Mouse (Mus musculus): ENCODE results near the gene Rad51b.

The Rad51b gene

GRCm38 (mm10) chr12:79535532-79536437 is 238.7 kb downstream of the Rad51b start:
- DNase-seq, result no peak

GRCm38 (mm10) chr12:79540176-79540575 is 243.1 kb downstream of the Rad51b start:
- no peak for DNase-seq

- DNase-seq, result peak; percentile 96
Measured at GRCm38 (mm10) chr12:79541581-79541980, 244.5 kb downstream of the Rad51b start.

- DNase-seq, result no peak
Measured at GRCm38 (mm10) chr12:79545063-79545462, 248.0 kb downstream of the Rad51b start.

DNA sequence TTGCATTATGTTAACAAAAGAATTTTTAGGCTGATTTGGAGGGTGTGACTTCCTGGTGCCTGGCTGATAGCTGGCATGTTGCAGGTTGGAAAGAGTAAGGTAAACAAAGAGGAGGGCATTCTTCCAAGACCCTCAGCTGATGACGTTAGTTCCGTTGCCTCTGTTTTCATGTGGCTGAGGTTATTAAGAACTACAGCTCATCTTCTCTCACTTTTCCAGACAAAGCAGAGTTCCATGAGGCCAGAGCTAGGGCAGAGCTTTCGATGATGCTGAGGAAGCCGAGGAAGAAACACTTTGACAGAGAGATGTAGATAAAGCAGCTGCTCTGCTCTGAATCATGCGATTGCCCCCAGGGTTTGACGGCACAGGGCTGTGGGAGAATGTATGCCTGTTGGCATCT is 250.5 kb downstream of the Rad51b start:
- DNase-seq, result no peak

- peak; percentile 70 for DNase-seq
Measured at GRCm38 (mm10) chr12:79548607-79549330, 251.7 kb downstream of the Rad51b start.

DNA sequence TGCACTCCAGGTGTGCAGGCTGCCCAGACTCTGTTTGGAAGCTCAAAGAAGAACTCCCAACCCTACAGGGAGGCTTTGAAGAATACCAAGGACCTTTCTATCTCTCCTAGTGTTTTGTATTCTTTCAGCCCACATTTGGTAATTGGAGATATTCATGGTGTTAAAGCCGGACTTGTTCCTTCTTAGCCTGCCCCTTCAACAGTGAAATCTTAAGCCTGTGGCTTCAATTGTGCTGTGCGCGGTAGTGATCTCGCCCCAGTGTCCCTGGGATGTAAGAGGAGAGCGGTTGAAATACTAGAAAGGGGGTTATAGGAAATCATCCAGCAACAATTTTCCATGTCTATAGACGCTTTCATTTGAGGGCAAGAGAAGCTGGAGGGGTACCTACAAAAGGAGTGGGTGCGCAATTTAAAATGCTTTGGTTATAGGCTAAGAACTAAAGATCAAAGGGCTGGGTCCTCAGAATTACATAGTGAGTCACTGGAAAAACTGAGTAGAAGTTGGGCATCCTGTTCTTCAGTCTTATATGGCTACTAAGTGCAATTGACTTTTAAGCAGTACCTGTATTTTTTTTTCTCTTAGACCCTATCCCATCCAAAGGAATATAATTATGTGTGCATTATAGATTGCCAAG is 253.1 kb downstream of the Rad51b start:
- no peak for DNase-seq

GRCm38 (mm10) chr12:79551274-79551673 is 254.2 kb downstream of the Rad51b start:
- DNase-seq, result no peak

DNA sequence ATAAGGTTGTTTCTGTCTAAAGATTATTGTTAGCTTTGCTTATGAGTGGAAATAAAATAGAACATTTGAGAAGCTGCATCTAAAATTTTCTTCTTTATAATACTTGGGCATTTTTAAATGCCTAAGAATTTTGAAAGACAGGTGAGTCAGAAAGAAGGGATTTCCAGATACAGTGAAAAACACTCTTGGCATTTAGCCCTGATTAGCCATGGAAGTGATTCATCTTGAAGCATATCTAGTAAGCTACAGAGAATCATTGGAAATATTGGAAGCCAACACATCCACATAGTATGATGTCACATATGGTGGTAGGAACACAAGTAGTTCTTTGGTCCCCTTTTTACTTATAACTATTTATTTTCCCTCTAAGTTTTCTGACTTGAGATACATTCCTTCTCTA is 256.0 kb downstream of the Rad51b start:
- DNase-seq, result no peak

GRCm38 (mm10) chr12:79557904-79558303 is 260.8 kb downstream of the Rad51b start:
- DNase-seq, result peak; percentile 82

DNA sequence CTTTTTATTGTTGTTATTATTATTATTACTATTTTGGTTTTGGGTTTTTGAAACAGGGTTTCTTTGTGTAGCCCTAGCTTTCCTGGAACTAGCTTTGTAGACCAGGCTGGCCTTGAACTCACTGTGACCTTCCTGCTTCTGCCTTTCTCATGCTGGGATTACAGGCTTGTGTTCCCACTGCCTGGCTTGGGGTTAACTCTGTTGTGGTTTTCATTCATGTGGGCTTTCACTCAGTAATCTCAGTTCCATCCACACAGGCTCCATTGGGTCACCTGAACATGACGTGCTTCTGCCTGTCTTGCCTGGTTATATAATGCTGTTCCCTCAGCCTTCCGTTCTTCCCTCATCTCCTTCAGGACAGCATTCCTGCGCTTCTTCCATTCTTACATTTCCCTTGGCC is 261.6 kb downstream of the Rad51b start:
- no peak for DNase-seq

GRCm38 (mm10) chr12:79559410-79560015 is 262.4 kb downstream of the Rad51b start:
- DNase-seq, result no peak

DNA sequence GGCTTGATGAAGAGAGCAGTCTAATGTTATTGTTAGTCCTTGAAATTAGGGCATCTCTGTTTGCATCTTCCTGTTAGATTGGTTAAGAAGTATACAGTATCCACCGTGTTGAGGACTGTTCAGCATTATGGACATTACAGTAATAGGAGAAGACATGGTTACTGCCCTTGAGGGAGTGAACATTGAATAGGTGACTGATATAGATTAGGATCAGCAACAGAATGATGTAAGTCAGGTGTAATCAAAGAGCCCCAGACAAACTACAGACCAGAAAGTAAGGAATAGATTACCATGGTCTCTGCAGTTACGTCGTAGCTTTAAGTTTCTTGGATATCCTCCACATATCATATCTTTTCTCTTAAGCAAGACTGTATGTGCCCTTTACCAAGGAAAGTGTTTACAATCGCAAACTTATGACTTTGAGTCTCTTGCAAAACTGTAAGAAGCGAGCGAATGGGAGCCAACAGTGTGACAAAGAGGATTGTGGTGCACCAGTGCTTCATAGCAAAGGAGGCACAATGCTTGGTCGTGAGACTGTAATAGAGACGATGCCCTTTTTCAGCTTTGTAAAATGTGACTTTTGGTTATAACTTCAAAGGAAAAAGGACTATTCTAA is 263.1 kb downstream of the Rad51b start:
- no peak for DNase-seq

GRCm38 (mm10) chr12:79560893-79561292 is 263.8 kb downstream of the Rad51b start:
- peak; percentile 82 for DNase-seq

- no peak for DNase-seq
Measured at GRCm38 (mm10) chr12:79574159-79575040, 277.3 kb downstream of the Rad51b start.

- DNase-seq, result no peak
Measured at GRCm38 (mm10) chr12:79575041-79575541, 278.0 kb downstream of the Rad51b start.

DNA sequence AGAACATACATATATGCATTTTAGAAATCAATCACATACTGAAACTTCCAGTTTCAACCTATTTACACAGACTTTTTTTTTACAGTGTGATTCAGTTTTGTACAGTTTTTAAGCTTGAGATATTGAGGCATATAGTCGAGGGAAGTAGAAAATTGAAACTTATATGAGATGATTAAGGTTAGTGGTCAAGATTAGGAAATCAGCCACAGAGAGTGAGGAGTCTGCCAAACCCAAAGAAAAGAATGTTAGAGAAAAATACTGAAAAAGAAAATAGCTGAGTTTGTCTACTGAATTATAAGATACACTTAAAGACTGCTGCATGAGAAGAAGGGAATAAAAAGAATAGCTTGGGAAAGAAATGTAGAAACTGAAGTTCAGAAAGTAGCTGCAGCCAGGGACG is 280.4 kb downstream of the Rad51b start:
- no peak for DNase-seq

GRCm38 (mm10) chr12:79579018-79579585 is 282.0 kb downstream of the Rad51b start:
- DNase-seq, result no peak

GRCm38 (mm10) chr12:79579837-79580236 is 282.8 kb downstream of the Rad51b start:
- DNase-seq, result no peak

GRCm38 (mm10) chr12:79584556-79585307 is 287.6 kb downstream of the Rad51b start:
- DNase-seq, result no peak

Measured in kidney, adult 9 months (tissue).